Mouse (Mus musculus) neural tube, embryonic 12.5 days (tissue): ENCODE data around the gene Ninl. TPM values are rescaled to one million over a fixed set of nuclear protein-coding genes. Genes with fewer than 3 reads are reported as not detected.
A peak's percentile ranks its signal among the peaks of the same experiment; 100 is the strongest.
"Not testable (repeated sequence)": the region's sequence is repeated elsewhere in the genome, so short reads cannot be mapped to it uniquely, and the experiment has no call there.

Experiments
- ATAC-seq: fragments of 200-750 bp; cut with Nextera tagmentation; 2 replicates; pipeline ENCODE4 v1.8.0; 2017; ENCODE audit warnings: low read depth, mild to moderate bottlenecking, moderate TSS enrichment, moderate library complexity; ENCODE audit not compliant: low FRiP score
- H3K27ac ChIP-seq: fragments of 300-500 bp; sonication (generic); 2 replicates; pipeline ENCODE4 v1.5.1; 2016
- H3K27me3 ChIP-seq: fragments of 300-500 bp; sonication (generic); replicated peaks from 2 replicates; pipeline ENCODE4 v1.6.1; 2016; ENCODE audit warnings: mild to moderate bottlenecking
- H3K36me3 ChIP-seq: fragments of 300-500 bp; sonication (generic); 2 replicates; pipeline ENCODE4 v1.6.1; 2016; ENCODE audit warnings: mild to moderate bottlenecking
- H3K4me1 ChIP-seq: fragments of 300-500 bp; sonication (generic); 2 replicates; pipeline ENCODE4 v1.6.1; 2016
- H3K4me2 ChIP-seq: fragments of 300-500 bp; sonication (generic); replicated peaks from 2 replicates; pipeline ENCODE4 v1.6.1; 2016; ENCODE audit warnings: mild to moderate bottlenecking
- H3K4me3 ChIP-seq: fragments of 300-500 bp; sonication (generic); 2 replicates; pipeline ENCODE4 v1.5.1; 2016
- H3K9ac ChIP-seq: fragments of 300-500 bp; sonication (generic); 2 replicates; pipeline ENCODE4 v1.6.1; 2016; ENCODE audit warnings: mild to moderate bottlenecking
- H3K9me3 ChIP-seq: fragments of 300-500 bp; sonication (generic); 2 replicates; pipeline ENCODE4 v1.6.1; 2016; ENCODE audit warnings: mild to moderate bottlenecking
- WGBS: fragments of 180-500 bp; shearing (Covaris S2); methylation state at CpG from one replicate; pipeline ENCODE4 v1.1.7; 2016; 5-methylcytosine and 5-hydroxymethylcytosine counted together
- polyA plus RNA-seq: library from polyadenylated mRNA; unstranded; fragments of >200 nt; fragmentation: Nextera tagmentation; extraction: Ambion mirVana; gene quantifications from 2 replicates; pipeline ENCODE4 v1.2.1, GENCODE M21; 2016

The Ninl gene
- polyA plus RNA-seq, 1 experiment from 2014 or later, result 13.3 TPM

DNA sequence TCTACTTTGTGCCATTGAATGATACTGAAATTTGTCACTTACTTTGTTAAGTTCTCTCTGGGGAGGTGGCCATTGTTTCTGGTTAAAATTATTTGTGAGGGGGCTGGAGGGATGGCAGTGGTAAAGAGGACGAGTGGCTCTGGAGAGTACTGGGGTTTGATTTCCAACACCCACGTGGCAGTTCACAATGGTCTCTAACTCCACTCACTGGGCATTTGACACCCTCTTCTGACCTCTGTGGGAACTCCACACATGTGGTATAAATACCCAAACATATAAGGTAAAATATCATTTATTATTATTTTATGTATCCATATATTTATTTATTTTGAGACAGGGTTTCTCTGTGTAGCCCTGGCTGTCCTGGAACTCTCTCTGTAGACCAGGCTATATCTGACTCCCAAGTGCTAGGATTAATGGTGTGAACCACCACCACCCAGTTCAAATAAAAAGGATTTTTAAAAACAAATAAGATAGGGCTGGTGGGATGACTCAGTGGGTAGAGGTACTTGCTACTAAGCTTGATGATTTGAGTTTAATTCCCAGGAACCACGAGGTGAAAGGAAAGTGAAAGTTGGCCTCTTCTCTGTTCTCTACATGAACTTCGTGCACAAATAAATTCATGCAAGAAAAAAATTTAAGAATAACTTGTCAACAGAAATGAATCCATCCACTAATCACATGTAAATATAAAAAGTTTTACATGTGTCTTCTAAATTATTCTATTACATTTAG is 124.2 kb downstream of the Ninl start:
- Histone ChIP-seq H3K9me3 (no peaks in the 10 kb centered on the region), H3K9ac (no peak overlapping the region), H3K4me1 (peaks cover 7% of the 10 kb centered on the region), H3K27me3 (no peaks in the 10 kb centered on the region), H3K4me3 (no peak overlapping the region), H3K4me2 (no peak overlapping the region), H3K27ac (no peak overlapping the region), H3K36me3 (peaks cover 16% of the 10 kb centered on the region)
- WGBS, result 78% methylated on average over 4 of the region's 4 CpGs
- ATAC-seq, result no peak

- H3K27me3 ChIP-seq, result no peaks in the 10 kb centered on the region
- peaks cover 7% of the 10 kb centered on the region for H3K4me1 ChIP-seq
- peak overlapping the region; percentile 65 for H3K4me3 ChIP-seq
- H3K9me3 ChIP-seq, result no peaks in the 10 kb centered on the region
- no peak overlapping the region for H3K27ac ChIP-seq
- WGBS, result 42% methylated on average over 9 of the region's 10 CpGs
- H3K4me2 ChIP-seq, result peak overlapping the region; percentile 61
- peak overlapping the region; percentile 54 for H3K9ac ChIP-seq
- H3K36me3 ChIP-seq, result no peaks in the 10 kb centered on the region
- peak; percentile 11; the same call in 1 of the 2 replicates for ATAC-seq
Observed at GRCm38 (mm10) chr2:150910295-150910881, 128.8 kb downstream of the Ninl start.

- ATAC-seq, result peak; percentile 93
- Histone ChIP-seq H3K9ac (peak overlapping the region; percentile 54), H3K4me3 (peak overlapping the region; percentile 65), H3K27me3 (no peaks in the 10 kb centered on the region), H3K9me3 (no peaks in the 10 kb centered on the region), H3K4me1 (peaks cover 7% of the 10 kb centered on the region), H3K4me2 (peak overlapping the region; percentile 61), H3K27ac (0 out of 2 replicates have a peak overlapping the region, but pooled peaks have one; percentile 42), H3K36me3 (no peaks in the 10 kb centered on the region)
- under 1% methylated on average over 35 of the region's 35 CpGs for WGBS
Observed at GRCm38 (mm10) chr2:150909429-150910039, 129.6 kb downstream of the Ninl start.

GRCm38 (mm10) chr2:150908881-150909280 is 130.3 kb downstream of the Ninl start:
- H3K36me3 ChIP-seq, H3K27me3 ChIP-seq, H3K9ac ChIP-seq, H3K4me1 ChIP-seq, H3K4me3 ChIP-seq, H3K9me3 ChIP-seq, H3K27ac ChIP-seq, ATAC-seq: not testable (repeated sequence)
- 53% methylated on average over 6 of the region's 6 CpGs for WGBS
- H3K4me2 ChIP-seq, result peak overlapping the region; percentile 61

GRCm38 (mm10) chr2:150904936-150905450 is 134.2 kb downstream of the Ninl start, which contains the start of gene Gins1:
Gins1 (plus strand) TSS chr2:150905400.
- WGBS, result 43% methylated on average over 9 of the region's 9 CpGs
- H3K9ac ChIP-seq, result peak within 1 kb of the TSS; percentile 91
- H3K9me3 ChIP-seq, result no peaks in the 10 kb centered on the region
- H3K27ac ChIP-seq, result peak within 1 kb of the TSS; percentile 79
- no peak for ATAC-seq
- H3K4me2 ChIP-seq, result peak within 1 kb of the TSS; percentile 89
- H3K4me3 ChIP-seq, result peak within 1 kb of the TSS; percentile 93
- H3K36me3 ChIP-seq, result no peaks in the 10 kb centered on the region
- no peaks in the 10 kb centered on the region for H3K27me3 ChIP-seq
- peaks cover 19% of the 10 kb centered on the region for H3K4me1 ChIP-seq

- Histone ChIP-seq H3K27me3 (no peaks in the 10 kb centered on the region), H3K9me3 (no peaks in the 10 kb centered on the region), H3K27ac (peak within 1 kb of the TSS; percentile 79), H3K36me3 (no peaks in the 10 kb centered on the region), H3K4me3 (peak within 1 kb of the TSS; percentile 93), H3K4me2 (peak within 1 kb of the TSS; percentile 89), H3K4me1 (peaks cover 19% of the 10 kb centered on the region), H3K9ac (peak within 1 kb of the TSS; percentile 91)
- ATAC-seq, result peak; percentile 97
- under 1% methylated on average over 72 of the region's 72 CpGs for WGBS
Observed at GRCm38 (mm10) chr2:150904272-150904935, 134.8 kb downstream of the Ninl start, which contains the start of gene Abhd12. Abhd12 (minus strand) TSS chr2:150904741.

DNA sequence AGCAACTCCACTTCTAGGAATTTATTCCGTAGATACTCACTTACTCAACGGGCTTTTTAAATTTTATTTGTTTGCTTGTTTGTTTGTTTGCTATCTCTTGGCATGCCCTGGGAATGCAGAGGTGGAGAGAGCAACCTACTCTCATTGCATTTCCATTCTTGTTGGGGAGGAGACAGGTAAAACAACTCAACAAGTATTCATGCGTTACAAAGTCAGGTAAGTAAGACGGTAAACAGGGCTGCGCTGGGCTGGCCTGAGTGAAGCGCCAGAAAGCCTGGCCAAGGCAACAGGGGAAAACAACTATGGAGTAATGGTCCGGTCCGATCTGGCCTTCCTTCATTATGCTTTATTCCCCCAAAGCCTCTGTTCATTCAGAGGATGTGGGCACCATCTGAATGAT is 136.8 kb downstream of the Ninl start:
- Histone ChIP-seq H3K27ac (no peak overlapping the region), H3K4me1 (peaks cover 19% of the 10 kb centered on the region), H3K36me3 (no peaks in the 10 kb centered on the region), H3K4me2 (peak overlapping the region; percentile 89; the same call in 1 of the 2 replicates), H3K9me3 (no peaks in the 10 kb centered on the region), H3K9ac (no peak overlapping the region), H3K27me3 (no peaks in the 10 kb centered on the region), H3K4me3 (no peak overlapping the region)
- 80% methylated on average over 8 of the region's 8 CpGs for whole genome bisulfite sequencing
- no peak for ATAC-seq

DNA sequence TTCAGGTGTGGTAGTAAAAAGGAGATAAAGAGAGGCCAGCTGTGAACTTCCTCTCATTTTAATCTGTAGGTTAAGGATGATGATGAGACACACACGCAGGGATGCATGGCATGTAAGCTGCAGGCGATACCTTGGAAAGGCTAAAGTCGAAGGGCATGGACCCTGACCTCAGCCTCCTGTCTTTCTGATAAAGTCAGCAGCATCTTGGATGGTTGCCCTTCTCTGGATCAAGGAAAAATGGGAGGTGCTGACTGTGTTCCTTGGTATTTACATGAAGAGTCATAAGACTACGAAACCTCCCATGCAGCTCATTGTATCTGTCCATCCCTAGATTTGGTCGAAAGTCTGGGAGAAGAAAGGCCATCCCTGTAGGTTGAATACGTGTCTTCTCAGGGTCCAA is 138.8 kb downstream of the Ninl start:
- no peaks in the 10 kb centered on the region for H3K9me3 ChIP-seq
- H3K36me3 ChIP-seq, result no peaks in the 10 kb centered on the region
- H3K27me3 ChIP-seq, result no peaks in the 10 kb centered on the region
- H3K4me3 ChIP-seq, result no peak overlapping the region
- ATAC-seq, result no peak
- H3K4me1 ChIP-seq, result peaks cover 19% of the 10 kb centered on the region
- no peak overlapping the region for H3K4me2 ChIP-seq
- WGBS, result 90% methylated on average over 6 of the region's 6 CpGs
- no peak overlapping the region for H3K27ac ChIP-seq
- H3K9ac ChIP-seq, result no peak overlapping the region

GRCm38 (mm10) chr2:150895691-150896252 is 143.4 kb downstream of the Ninl start:
- no peak overlapping the region for H3K9ac ChIP-seq
- ATAC-seq, result no peak
- H3K4me1 ChIP-seq, result no peaks in the 10 kb centered on the region
- no peaks in the 10 kb centered on the region for H3K9me3 ChIP-seq
- H3K4me2 ChIP-seq, result no peak overlapping the region
- H3K4me3 ChIP-seq, result no peak overlapping the region
- WGBS, result 82% methylated on average over 7 of the region's 7 CpGs
- no peaks in the 10 kb centered on the region for H3K27me3 ChIP-seq
- H3K36me3 ChIP-seq, result no peaks in the 10 kb centered on the region
- no peak overlapping the region for H3K27ac ChIP-seq

DNA sequence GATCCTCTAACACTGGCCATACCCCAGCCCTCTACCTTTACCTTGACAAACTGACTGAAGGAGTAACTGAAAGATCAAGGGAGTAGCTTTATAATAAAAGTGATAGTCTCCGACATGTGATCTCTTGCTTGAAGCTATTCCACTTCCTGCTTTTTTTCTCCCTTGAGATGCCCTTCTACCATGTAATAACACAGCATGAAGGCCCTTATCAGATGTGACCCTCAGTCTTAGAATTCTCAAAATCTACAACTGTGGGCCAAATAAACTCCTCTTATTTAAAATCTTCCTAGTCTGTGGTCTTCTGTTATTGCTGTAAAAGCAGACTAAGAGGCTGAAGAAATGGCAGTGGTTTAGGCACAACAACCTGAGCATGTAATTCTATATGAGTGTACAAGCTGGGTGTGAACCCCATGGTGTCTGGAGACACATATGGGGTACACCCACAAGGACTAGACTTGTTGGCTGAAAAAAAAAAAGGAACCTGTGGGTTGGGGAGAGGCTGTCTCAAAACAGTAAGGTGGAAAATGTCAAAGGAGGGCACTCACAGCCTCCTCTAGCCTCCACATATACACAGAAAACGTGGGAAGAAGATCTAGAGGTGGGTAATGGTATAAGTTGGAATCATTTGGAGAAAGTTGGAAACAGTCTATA is 144.4 kb downstream of the Ninl start:
- Histone ChIP-seq H3K27ac (no peak overlapping the region), H3K4me2 (no peak overlapping the region), H3K9me3 (no peaks in the 10 kb centered on the region), H3K4me1 (no peaks in the 10 kb centered on the region), H3K4me3 (no peak overlapping the region), H3K36me3 (no peaks in the 10 kb centered on the region), H3K9ac (no peak overlapping the region), H3K27me3 (no peaks in the 10 kb centered on the region)
- no peak for ATAC-seq
- 82% methylated on average over 2 of the region's 2 CpGs for WGBS

DNA sequence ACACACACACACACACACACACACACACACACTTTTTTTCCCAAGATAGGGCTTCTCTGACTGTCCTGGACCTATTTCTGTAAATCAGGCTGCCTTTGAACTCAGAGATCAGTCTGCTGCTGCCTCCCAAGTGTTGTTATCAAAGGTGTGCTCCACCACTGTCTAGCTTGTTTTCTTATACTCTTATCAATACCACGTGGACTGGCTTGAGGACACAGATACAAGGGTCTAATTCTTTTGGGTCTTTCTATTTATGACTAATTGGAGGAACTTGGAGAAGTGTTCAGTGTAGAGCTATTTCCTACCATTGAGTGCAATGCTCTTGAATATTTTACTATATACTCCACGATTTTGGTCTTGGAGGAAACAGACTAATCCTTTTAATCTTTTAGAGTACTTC is 151.8 kb downstream of the Ninl start:
- no peak for ATAC-seq
- WGBS, result 79% methylated on average over 2 of the region's 2 CpGs

More for the DNA sequence above, 151.8 kb downstream of the Ninl start:
- H3K9ac ChIP-seq, result no peak overlapping the region
- H3K4me3 ChIP-seq, result no peak overlapping the region
- H3K4me1 ChIP-seq, result no peaks in the 10 kb centered on the region
- H3K27me3 ChIP-seq, result no peaks in the 10 kb centered on the region
- H3K4me2 ChIP-seq, result no peak overlapping the region
- no peaks in the 10 kb centered on the region for H3K36me3 ChIP-seq
- H3K9me3 ChIP-seq, result no peaks in the 10 kb centered on the region
- no peak overlapping the region for H3K27ac ChIP-seq
